Mouse (Mus musculus): ENCODE data around the gene Trim65.
A peak's percentile ranks its signal among the peaks of the same experiment; 100 is the strongest.

- TF ChIP-seq CTCF (IDR thresholded peaks at IDR 0.05; ENCODE audit: insufficient read depth, low read length) (peak; percentile 54), POLR2A (IDR thresholded peaks at IDR 0.05; ENCODE audit: borderline replicate concordance, extremely low read depth, low read depth, low read length) (no peak)
These were observed 34.5 kb downstream of the Trim65 start for GRCm38 (mm10) chr11:116096213-116097108.

All from lung, adult 2 months (tissue).